ENCODE assay signal across 8 mouse cellular contexts in the genomic region with DNA sequence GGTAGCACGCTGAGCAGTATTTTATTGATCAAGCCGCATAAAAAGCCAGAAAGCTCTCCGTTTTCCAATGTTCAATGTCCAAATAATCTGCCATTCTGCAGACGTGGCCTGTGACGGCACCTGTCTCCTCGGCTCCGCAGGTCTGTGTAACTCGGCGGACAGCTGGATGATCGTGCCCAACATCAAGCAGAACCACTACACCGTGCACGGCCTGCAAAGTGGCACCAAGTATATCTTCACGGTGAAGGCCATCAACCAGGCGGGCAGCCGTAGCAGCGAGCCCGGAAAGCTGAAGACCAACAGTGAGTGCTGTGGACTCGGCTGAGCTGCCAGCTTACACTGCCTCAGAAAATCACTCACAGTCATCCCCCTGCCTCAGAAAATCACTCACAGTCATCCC. TPM values are rescaled to one million over a fixed set of nuclear protein-coding genes. Genes with fewer than 3 reads are reported as not detected.
DNase-seq lines count a peak whose midpoint lies in the region; ATAC-seq and TF ChIP-seq lines count a peak whose summit lies in the region.
"Not testable (repeated sequence)": the region's sequence is repeated elsewhere in the genome, so short reads cannot be mapped to it uniquely, and the experiment has no call there.

No protein-coding gene starts in this region.

- peaks cover 90% of the 10 kb centered on the region for H3K36me3 ChIP-seq in E14TG2a.4 (ENCODE audit: insufficient read depth, low read length)
- H3K36me3 ChIP-seq in forebrain, embryonic 12.5 days (replicated peaks) = peaks cover 78% of the 10 kb centered on the region
- peaks cover 19% of the 10 kb centered on the region for H3K36me3 ChIP-seq in kidney, postnatal 0 days (ENCODE audit: insufficient read depth, low read length)
- H3K36me3 ChIP-seq in liver, postnatal 0 days (replicated peaks; ENCODE audit: insufficient read depth, low read length) = peaks cover 17% of the 10 kb centered on the region
- H3K36me3 ChIP-seq in splenic B cell, adult 2 months (ENCODE audit: control insufficient read depth, insufficient read depth, low read length, poor library complexity, severe bottlenecking) = not testable (repeated sequence)

- peaks cover 88% of the 10 kb centered on the region for H3K9me3 ChIP-seq in E14TG2a.4 (ENCODE audit: low read length)
- H3K9me3 ChIP-seq in forebrain, embryonic 12.5 days = peaks cover 81% of the 10 kb centered on the region
- H3K9me3 ChIP-seq in kidney, postnatal 0 days (replicated peaks; ENCODE audit: low read length) = peaks cover 22% of the 10 kb centered on the region; the same call in 1 of the 2 replicates
- H3K9me3 ChIP-seq in liver, postnatal 0 days (ENCODE audit: low read length) = peaks cover 25% of the 10 kb centered on the region

- WGBS in forebrain, embryonic 12.5 days = 85% methylated on average over 18 of the region's 18 CpGs
- WGBS in kidney, postnatal 0 days = 81% methylated on average over 18 of the region's 18 CpGs
- 79% methylated on average over 18 of the region's 18 CpGs for WGBS in liver, postnatal 0 days (ENCODE audit: insufficient replicate concordance)

- DNase-seq in heart, postnatal 10 days = peak; percentile 32 to 40
- peak; percentile 3 for DNase-seq in kidney, postnatal 0 days (ENCODE audit: low spot score)
- DNase-seq in liver, postnatal 0 days = peak; percentile 51
- DNase-seq in natural killer cell, adult 2 months (ENCODE audit: low spot score in 2 of 2) = peak; percentile 11 to 26
- peak; percentile 56 for DNase-seq in splenic B cell, adult 2 months (ENCODE audit: low read depth, low spot score)

- ATAC-seq in cerebellum, adult (ENCODE audit: insufficient number of reproducible peaks, low FRiP score, low TSS enrichment) = peak; percentile 11; the same call in 1 of the 2 replicates
- peak; percentile 22; the same call in 1 of the 2 replicates for ATAC-seq in forebrain, embryonic 12.5 days (ENCODE audit: low FRiP score)
- ATAC-seq in kidney, postnatal 0 days (replicated peaks; ENCODE audit: low FRiP score, low read depth); liver, postnatal 0 days: not testable (repeated sequence)

- H3K27me3 ChIP-seq in E14TG2a.4 (ENCODE audit: insufficient read depth, low read length) = peaks cover 21% of the 10 kb centered on the region
- not testable (repeated sequence) for H3K27me3 ChIP-seq in forebrain, embryonic 12.5 days; splenic B cell, adult 2 months (ENCODE audit: control insufficient read depth, insufficient read depth, low read length, poor library complexity, severe bottlenecking)
- peaks cover 17% of the 10 kb centered on the region; the same call in 1 of the 2 replicates for H3K27me3 ChIP-seq in kidney, postnatal 0 days (ENCODE audit: insufficient read depth, low read length)
- peaks cover 48% of the 10 kb centered on the region for H3K27me3 ChIP-seq in liver, postnatal 0 days (ENCODE audit: insufficient read depth, low read length)

- TF ChIP-seq EP300 in liver, postnatal 0 days (IDR thresholded peaks at IDR 0.05; ENCODE audit: low read depth) = not testable (repeated sequence)

- intact Hi-C loops in heart, postnatal 10 days (cut with DNase I) = not testable (repeated sequence)

- peaks cover 43% of the 10 kb centered on the region for H3K4me1 ChIP-seq in E14TG2a.4 (replicated peaks; ENCODE audit: low read depth, low read length)
- not testable (repeated sequence) for H3K4me1 ChIP-seq in forebrain, embryonic 12.5 days; kidney, postnatal 0 days (replicated peaks; ENCODE audit: insufficient read depth, low read length)
- peaks cover 11% of the 10 kb centered on the region; the same call in 1 of the 2 replicates for H3K4me1 ChIP-seq in liver, postnatal 0 days (ENCODE audit: insufficient read depth)

- TF ChIP-seq CTCF in E14TG2a.4 (conservative IDR thresholded peaks at IDR 0.05; ENCODE audit: low read length); kidney, postnatal 0 days (IDR thresholded peaks at IDR 0.05; ENCODE audit: low read depth); liver, postnatal 0 days (IDR thresholded peaks at IDR 0.05; ENCODE audit: low read depth): not testable (repeated sequence)

- not testable (repeated sequence) for H3K4me2 ChIP-seq in forebrain, embryonic 12.5 days; kidney, postnatal 0 days (ENCODE audit: low read length); liver, postnatal 0 days (ENCODE audit: low read depth, low read length)

- not testable (repeated sequence) for H3K9ac ChIP-seq in forebrain, embryonic 12.5 days; kidney, postnatal 0 days (ENCODE audit: low read depth, low read length); liver, postnatal 0 days (replicated peaks)

- peak overlapping the region; percentile 61 for H3K4me3 ChIP-seq in E14TG2a.4 (replicated peaks; ENCODE audit: low read length)
- H3K4me3 ChIP-seq in forebrain, embryonic 12.5 days (replicated peaks); kidney, postnatal 0 days (replicated peaks; ENCODE audit: low read depth, low read length); liver, postnatal 0 days (ENCODE audit: low read depth, low read length): not testable (repeated sequence)

- H3K27ac ChIP-seq in forebrain, embryonic 12.5 days; kidney, postnatal 0 days; liver, postnatal 0 days (ENCODE audit: low read depth): not testable (repeated sequence)

RNA-seq across cellular contexts. Expression of gene Gm21887, which starts 23.7 kb away (rescaled TPM):
- polyA plus RNA-seq in forebrain, embryonic 12.5 days (2016; fragmentation: Nextera tagmentation; extraction: Ambion mirVana) = 181 and 277 TPM in 2 replicates
- total RNA-seq in heart, postnatal 10 days (2021) = 10 to 100 TPM; 58.4 to 63.1 TPM
- polyA plus RNA-seq in kidney, postnatal 0 days (2015; fragmentation: Nextera tagmentation; extraction: Ambion mirVana) = 41.1 and 106 TPM in 2 replicates
- polyA plus RNA-seq in liver, postnatal 0 days (2015; fragmentation: Nextera tagmentation; extraction: Ambion mirVana) = 64.4 and 87.0 TPM in 2 replicates

Comparison
In these comparisons a context has a peak if more than half of its experiments do, and no peak if none do; other contexts are left out.
1. DNase-seq: peak in every context shown above with its lines; median percentile 56 in splenic B cell, adult 2 months; 51 in liver, postnatal 0 days; 36 in heart, postnatal 10 days; 18 in natural killer cell, adult 2 months; 3 in kidney, postnatal 0 days.